Mouse (Mus musculus) heart, postnatal 4 days (tissue): ENCODE results near the gene Vars2. TPM values are rescaled to one million over a fixed set of nuclear protein-coding genes. Genes with fewer than 3 reads are reported as not detected.

Experiments used
- DNase-seq: peaks from one replicate; pipeline ENCODE4 v3.0.0; 2021
- total RNA-seq, 2 experiments: library from RNA; stranded (reverse); gene quantifications; 2 replicates each; pipeline ENCODE4 v1.2.3; 2021

The Vars2 gene
- total RNA-seq, 2 experiments from 2014 or later, result 29.0 to 29.2 TPM

DNA sequence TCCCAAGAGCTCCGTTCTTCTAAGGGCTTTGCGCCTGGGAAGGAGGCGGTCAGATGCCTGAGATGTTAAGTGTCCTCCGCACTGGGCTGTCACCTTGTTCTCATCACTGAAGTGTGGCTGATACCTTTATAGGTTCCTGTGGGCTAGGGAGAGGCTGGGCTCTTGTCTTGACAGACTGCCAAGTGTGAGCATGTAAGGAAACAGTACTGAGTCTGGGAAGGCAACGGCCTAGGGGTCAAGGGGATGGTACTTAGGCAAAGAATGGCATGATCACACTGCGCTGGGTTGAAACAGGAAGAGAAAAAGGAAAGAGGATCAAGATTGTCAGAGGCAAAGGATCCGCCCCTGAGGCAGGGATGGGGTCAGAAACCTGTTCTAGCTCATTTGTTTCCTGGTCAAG lies 40.9 kb downstream of the Vars2 start, which contains the start of gene Gm9573:
Gm9573 (minus strand) TSS at position 101 of the 400 bp plus-strand sequence.
- no peak for DNase-seq

DNA sequence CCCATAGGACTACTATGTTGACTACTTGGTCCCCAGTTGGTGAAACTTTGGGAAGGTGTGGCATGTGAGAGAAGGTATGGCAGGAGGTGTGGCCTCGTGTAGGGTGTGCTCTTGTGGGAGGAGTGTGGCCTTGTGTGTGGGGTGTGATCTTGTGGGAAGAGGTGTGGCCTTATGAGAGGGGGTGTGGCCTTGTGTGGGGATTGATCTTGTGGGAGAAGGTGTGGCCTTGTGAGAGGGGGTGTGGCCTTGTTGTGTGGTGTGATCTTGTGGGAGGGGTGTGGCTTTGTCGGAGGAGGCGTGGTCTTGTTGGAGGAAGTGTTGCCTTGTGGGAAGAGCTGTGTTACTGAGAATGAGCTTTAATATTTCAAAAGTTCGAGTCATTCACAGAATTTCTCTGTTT lies 50.3 kb downstream of the Vars2 start:
- DNase-seq, result no peak

Other genes starting within 250 kb of the Vars2 start
- gene H2-Q6, start 242.7 kb downstream of the Vars2 start, total RNA-seq, result under 1 TPM; 0.21 to 0.52 TPM
- under 1 TPM; 0.69 to 0.92 TPM for gene H2-Q7, start 228.4 kb downstream of the Vars2 start, total RNA-seq
- under 1 TPM; 0.19 to 0.36 TPM for gene H2-Q10, start 197.5 kb downstream of the Vars2 start, total RNA-seq
- not detected for gene Pou5f1, start 161.6 kb downstream of the Vars2 start, total RNA-seq
- gene Tcf19, start 150.8 kb downstream of the Vars2 start, total RNA-seq, result 10 to 100 TPM; 41.1 to 44.2 TPM
- gene Cchcr1, start 150.5 kb downstream of the Vars2 start, total RNA-seq, result 10 to 100 TPM; 11.0 to 12.5 TPM
- not detected for gene Psors1c2, start 134.4 kb downstream of the Vars2 start, total RNA-seq
- gene Cdsn, start 115.5 kb downstream of the Vars2 start, total RNA-seq, result under 1 TPM; 0.16 to 0.26 TPM
- gene 2300002M23Rik, start 100.1 kb downstream of the Vars2 start, total RNA-seq, result not detected
- not detected for gene Sfta2, start 66.0 kb downstream of the Vars2 start, total RNA-seq
- not detected for gene Gm9573, start 41.0 kb downstream of the Vars2 start, total RNA-seq
- gene Mucl3, start 23.9 kb downstream of the Vars2 start, total RNA-seq, result not detected
- gene Gtf2h4, start 6.1 kb upstream of the Vars2 start, total RNA-seq, result 10 to 100 TPM; 19.4 to 20.9 TPM
- gene Ddr1, start 37.0 kb upstream of the Vars2 start, total RNA-seq, result 100 to 1,000 TPM; 107 to 113 TPM
- gene Ier3, start 154.1 kb upstream of the Vars2 start, total RNA-seq, result 10 to 100 TPM; 39.7 to 42.5 TPM
- gene Flot1, start 155.6 kb upstream of the Vars2 start, total RNA-seq, result 100 to 1,000 TPM in 1 of 2 experiments, 10 to 100 TPM in 1; 97.8 to 105 TPM
- 100 to 1,000 TPM; 908 to 913 TPM for gene Tubb5, start 170.7 kb upstream of the Vars2 start, total RNA-seq
- 10 to 100 TPM; 37.9 to 40.6 TPM for gene Mdc1, start 173.9 kb upstream of the Vars2 start, total RNA-seq
- 10 to 100 TPM; 26.3 to 32.2 TPM for gene Nrm, start 193.7 kb upstream of the Vars2 start, total RNA-seq
- 10 to 100 TPM; 32.6 to 32.7 TPM for gene Ppp1r18, start 198.0 kb upstream of the Vars2 start, total RNA-seq
- 10 to 100 TPM; 24.2 to 25.1 TPM for gene Dhx16, start 212.2 kb upstream of the Vars2 start, total RNA-seq
- gene 2310061I04Rik, start 229.8 kb upstream of the Vars2 start, total RNA-seq, result 10 to 100 TPM; 45.0 to 47.0 TPM
- gene Atat1, start 242.5 kb upstream of the Vars2 start, total RNA-seq, result 10 to 100 TPM; 18.7 to 23.0 TPM
- 10 to 100 TPM; 56.1 to 58.3 TPM for gene Mrps18b, start 248.8 kb upstream of the Vars2 start, total RNA-seq
- gene Ppp1r10, start 248.8 kb upstream of the Vars2 start, total RNA-seq, result 10 to 100 TPM; 49.2 to 58.5 TPM